Mouse (Mus musculus): ENCODE results near the gene Cntln. TPM values are rescaled to one million over a fixed set of nuclear protein-coding genes. Genes with fewer than 3 reads are reported as not detected.

The Cntln gene
- 1 to 10 TPM; 3.5 to 4.0 TPM for total RNA-seq (2021)
- long read RNA-seq, experiment 1, partial matches to known transcripts = 0 of 1 reads
- long read RNA-seq, experiment 1, other reads (novel, unspliced or antisense) = 1 of 1 reads
- long read RNA-seq, experiment 2, full-length matches to known transcripts = 1 of 2 reads
- long read RNA-seq, experiment 2, partial matches to known transcripts = 0 of 2 reads
- long read RNA-seq, experiment 2, other reads (novel, unspliced or antisense) = 1 of 2 reads

GRCm38 (mm10) chr4:84884111-84884538 lies at the start of gene Cntln:
Gene Cntln, plus strand, starts transcription at chr4:84884309.
- peak; percentile 97 for DNase-seq
- intact Hi-C loops (cut with DNase I; ENCODE audit: low total_unique reads) = no loop called here

DNA sequence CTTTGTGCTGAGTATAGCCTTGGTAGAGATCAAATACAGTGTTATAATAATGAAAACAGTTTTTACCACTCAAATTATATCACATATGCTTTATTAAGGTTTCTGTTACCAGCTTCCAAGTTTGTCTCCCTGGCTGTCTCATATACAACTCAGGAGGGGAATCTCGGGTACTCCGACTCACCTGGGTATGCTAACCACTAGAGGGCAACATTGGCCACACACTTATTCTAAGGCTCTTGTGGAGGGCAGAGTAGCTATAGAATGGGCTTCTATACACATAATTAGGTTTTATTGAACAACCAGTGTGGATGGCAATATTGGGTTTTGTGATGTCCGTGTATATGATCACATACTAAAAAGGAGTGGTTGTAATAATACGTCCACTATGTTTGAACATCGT lies 47.1 kb upstream of the Cntln start:
- no peak for DNase-seq
- intact Hi-C loops (cut with DNase I; ENCODE audit: low total_unique reads) = no loop called here

GRCm38 (mm10) chr4:84838545-84838944 lies 45.6 kb upstream of the Cntln start:
- intact Hi-C loops (cut with DNase I; ENCODE audit: low total_unique reads) = no loop called here

DNA sequence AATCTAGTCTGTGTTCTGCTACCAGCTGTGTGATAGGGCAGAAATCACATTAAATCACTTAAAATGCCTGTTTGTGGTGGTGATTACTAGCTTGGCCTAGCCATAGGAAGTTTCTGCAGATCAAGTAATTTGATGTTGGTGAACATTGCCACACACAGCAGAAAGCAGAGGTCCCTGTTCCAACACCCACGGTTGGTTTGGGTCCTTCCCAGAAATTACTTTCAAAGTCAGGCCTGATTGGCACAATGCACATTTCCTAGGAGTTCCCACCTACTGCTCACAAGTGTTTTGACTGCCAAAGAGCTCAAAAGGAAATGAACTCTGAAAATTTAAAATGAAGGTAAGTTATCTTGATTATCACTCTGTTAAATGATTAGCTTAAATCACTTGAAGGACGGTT lies 44.6 kb upstream of the Cntln start:
- no peak for DNase-seq
- intact Hi-C loops (cut with DNase I; ENCODE audit: low total_unique reads) = no loop called here

More at GRCm38 (mm10) chr4:84838545-84838944, 45.6 kb upstream of the Cntln start:
- no peak for DNase-seq

DNA sequence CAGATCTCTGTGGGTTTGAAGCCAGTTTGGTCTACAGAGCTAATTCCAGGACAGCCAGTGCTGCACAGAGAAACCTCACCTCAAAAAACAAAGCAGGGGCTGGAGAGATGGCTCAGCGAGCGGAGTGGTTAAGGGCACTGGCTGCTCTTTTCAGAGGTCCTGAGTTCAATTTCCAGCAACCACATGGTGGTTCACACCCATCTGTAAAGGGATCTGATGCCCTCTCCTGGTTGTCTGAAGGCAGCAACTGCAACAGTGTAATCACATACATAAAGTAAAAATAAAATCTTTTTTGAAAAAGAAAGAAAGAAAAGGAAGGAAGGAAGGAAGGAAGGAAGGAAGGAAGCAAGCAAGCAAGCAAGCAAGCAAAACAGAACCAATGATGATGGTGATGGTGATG lies 26.5 kb upstream of the Cntln start:
- intact Hi-C loops (cut with DNase I; ENCODE audit: low total_unique reads) = no loop called here

GRCm38 (mm10) chr4:84876347-84876746 lies 7.8 kb upstream of the Cntln start:
- intact Hi-C loops (cut with DNase I; ENCODE audit: low total_unique reads) = loop anchor here (5.0 kb wide), 1 partner anchor 221 kb away; no protein-coding TSS in a partner anchor
- peak; percentile 13 for DNase-seq

More for the DNA sequence above, 26.5 kb upstream of the Cntln start:
- DNase-seq = no peak

- peak; percentile 11 for DNase-seq
- intact Hi-C loops (cut with DNase I; ENCODE audit: low total_unique reads) = no loop called here
Measured at GRCm38 (mm10) chr4:84883646-84884045, 463 bp upstream of the Cntln start.

- intact Hi-C loops (cut with DNase I; ENCODE audit: low total_unique reads) = no loop called here
- DNase-seq = peak; percentile 55
Measured at GRCm38 (mm10) chr4:84884539-84885270, 596 bp downstream of the Cntln start.

DNA sequence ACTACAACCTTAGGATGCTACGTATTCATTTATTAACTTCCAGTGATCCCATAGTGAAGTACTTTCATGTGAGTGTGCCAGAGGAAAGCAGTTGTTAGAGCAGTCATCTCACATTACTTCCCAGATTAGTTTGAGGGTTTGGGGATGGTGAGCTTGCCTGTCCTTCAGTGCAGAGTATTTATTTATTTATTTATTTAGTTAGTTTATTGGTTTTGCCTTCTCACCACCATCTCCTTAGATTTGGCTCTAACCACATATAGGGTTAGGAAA lies 1.1 kb downstream of the Cntln start:
- intact Hi-C loops (cut with DNase I; ENCODE audit: low total_unique reads) = no loop called here
- no peak for DNase-seq

GRCm38 (mm10) chr4:84918393-84918792 lies 34.3 kb downstream of the Cntln start:
- no peak for DNase-seq
- intact Hi-C loops (cut with DNase I; ENCODE audit: low total_unique reads) = no loop called here

DNA sequence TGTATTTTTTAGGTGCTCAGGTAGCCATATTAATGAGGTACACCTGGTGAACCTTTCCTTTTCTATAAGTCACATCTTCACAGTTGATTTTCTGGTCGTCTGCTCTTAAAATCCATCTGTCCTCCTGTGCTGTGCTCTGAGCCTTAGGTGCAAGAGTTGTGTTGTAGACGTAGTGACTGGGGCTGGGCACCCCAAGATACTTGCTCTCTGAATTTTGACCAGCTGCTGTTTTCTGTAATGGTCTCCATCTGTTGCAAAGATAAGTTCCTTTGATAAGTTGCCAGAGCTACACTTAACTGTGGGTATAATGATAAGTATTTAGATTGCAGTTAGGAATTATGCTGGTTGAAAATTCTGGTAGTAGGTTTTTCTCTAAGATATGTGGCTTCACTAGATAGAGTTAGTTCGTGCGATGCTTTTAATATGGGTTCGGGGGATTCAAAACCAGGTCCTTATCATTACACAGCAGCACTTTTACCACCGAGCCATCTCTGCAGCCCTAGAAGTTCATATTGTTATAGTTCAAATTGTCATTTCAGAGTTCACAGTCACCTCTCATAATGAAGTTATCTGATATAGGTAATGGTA lies 50.3 kb downstream of the Cntln start:
- intact Hi-C loops (cut with DNase I; ENCODE audit: low total_unique reads) = no loop called here
- no peak for DNase-seq

DNA sequence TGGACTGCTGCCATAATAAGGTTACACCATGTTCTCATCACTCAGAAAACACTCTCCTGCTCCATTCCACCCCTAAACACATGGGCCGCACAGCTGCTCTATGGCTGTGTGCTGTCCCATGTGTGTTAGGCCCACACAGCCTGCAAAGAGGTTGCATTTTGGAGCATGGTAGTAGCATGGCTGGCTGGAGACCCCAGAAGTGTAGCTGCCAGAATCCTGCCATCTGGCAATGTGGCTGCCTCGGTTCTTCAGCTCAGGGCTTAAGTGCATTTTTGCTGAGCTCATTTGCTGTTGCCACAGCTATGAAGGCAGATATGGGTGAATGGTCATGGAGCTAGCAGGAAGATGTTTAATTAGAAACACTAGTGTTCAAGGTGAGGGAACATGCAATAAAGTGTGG lies 58.0 kb downstream of the Cntln start:
- DNase-seq = no peak
- intact Hi-C loops (cut with DNase I; ENCODE audit: low total_unique reads) = no loop called here

DNA sequence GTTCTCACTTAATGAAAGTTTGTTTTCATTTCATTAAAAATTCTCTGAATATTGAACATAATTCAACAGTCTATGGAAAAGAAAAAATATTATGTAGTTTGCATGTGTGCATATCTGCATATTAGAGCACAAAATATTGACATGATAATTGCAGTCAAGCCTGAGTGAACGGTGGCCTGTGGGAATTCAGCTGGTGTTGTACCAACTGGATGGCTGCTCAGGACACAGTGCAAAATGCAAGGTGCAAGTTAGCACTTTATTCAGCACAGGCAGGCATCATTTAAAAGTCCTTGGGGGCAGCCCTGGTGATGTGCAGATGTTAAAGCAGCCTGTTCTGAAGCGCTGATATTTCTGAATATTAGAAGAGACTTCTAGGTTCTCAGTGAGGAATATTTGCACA lies 58.5 kb downstream of the Cntln start:
- intact Hi-C loops (cut with DNase I; ENCODE audit: low total_unique reads) = no loop called here
- no peak for DNase-seq

DNA sequence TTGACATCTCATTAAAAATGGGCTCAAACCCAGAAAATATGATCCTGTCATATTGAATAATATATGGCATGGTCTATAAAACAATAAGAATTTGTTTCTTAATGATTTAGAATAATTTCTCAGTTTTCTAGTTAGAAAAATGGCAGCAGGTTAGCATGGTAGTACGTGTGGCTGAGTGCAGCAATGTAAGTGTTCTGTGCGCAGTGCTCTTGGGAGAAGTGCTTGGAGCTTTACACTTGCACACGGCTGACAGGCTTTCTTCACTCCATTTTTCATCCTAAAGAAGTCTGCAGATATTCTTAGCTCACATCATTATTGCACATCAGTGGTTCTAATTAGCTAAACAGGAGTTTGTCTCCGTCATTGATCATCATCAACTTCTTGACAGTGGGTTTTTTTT lies 60.0 kb downstream of the Cntln start:
- intact Hi-C loops (cut with DNase I; ENCODE audit: low total_unique reads) = no loop called here
- no peak for DNase-seq

DNA sequence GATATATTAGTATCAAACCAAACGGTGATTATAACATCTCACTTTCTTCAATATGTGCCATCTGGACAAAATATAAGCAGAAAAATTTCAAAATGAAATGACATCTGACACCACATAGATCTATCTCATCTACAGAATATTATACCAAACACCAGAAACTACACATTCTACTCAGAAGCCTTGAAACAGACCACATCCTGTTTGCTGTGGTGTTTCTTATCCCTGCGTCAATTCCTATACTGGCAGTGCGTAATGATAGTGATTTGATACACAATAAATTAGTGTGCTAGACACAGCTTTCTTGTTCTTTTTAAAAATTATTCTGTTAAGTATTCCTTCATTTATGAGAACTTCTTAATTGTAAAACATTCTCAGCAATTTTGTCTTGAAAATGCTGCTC lies 62.3 kb downstream of the Cntln start:
- DNase-seq = no peak
- intact Hi-C loops (cut with DNase I; ENCODE audit: low total_unique reads) = no loop called here

DNA sequence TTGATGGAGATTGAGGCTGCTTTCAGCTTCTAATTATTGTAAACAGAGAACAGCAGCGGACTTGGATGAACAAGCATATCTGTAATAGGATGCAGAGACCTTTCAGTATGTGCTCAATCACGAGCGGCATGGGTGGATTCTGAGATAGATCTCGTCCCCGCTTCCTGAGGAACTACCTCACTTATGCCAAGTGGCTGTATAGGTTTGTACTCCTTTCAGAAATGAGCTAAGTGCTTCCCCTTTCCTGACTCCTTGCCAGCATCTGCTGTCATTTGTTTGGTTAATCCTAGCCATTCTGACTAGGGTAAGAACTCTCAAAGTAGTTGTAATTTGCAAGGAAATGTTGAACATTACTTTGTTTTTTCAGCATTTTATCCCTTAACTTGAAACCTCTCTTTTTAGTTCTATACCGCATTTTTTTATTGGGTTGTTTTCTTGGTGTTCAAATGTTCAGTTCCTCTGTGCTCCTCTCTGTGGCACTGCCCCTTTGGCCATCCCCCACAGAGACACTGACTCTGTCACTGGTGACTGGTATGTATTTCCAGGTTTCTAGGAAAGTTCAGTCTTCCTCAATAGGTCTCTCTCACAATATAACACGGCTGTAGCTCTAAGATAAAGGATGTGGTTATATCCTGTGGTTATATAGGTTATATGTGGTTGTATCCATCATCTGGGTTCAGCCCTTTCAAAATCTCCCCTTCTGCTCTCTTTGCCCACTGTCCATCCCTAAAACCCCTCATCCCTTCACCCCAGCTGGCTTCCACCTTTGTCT lies 93.0 kb downstream of the Cntln start:
- no peak for DNase-seq
- intact Hi-C loops (cut with DNase I; ENCODE audit: low total_unique reads) = no loop called here

GRCm38 (mm10) chr4:84995520-84996348 lies 111.6 kb downstream of the Cntln start:
- DNase-seq = no peak
- intact Hi-C loops (cut with DNase I; ENCODE audit: low total_unique reads) = no loop called here

- intact Hi-C loops (cut with DNase I; ENCODE audit: low total_unique reads) = no loop called here
- no peak for DNase-seq
Measured at GRCm38 (mm10) chr4:85005581-85005980, 121.5 kb downstream of the Cntln start.

DNA sequence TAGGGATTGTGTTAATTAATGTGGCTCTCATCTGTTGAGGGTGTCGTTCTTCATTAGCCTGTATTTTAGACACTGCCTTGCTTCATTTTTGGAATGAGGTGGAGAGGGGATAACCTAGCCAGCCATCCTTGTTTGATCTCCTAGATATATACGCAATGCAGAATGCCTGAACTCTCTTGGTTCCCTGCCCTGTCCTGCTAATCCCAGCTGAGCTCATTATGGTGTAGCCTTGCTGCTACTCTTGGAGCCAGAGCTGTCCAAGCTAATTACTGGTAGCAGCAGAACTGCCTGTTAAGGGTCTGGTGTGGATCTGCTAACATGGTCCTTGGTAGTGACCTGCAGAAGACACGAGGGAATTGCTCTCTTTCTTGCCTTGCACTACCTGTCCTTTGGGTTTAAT lies 122.7 kb downstream of the Cntln start:
- no peak for DNase-seq
- intact Hi-C loops (cut with DNase I; ENCODE audit: low total_unique reads) = no loop called here

GRCm38 (mm10) chr4:85010846-85011245 lies 126.7 kb downstream of the Cntln start:
- intact Hi-C loops (cut with DNase I; ENCODE audit: low total_unique reads) = no loop called here
- no peak for DNase-seq
